Mouse (Mus musculus): ENCODE measurements around the gene Thsd4. TPM values are rescaled to one million over a fixed set of nuclear protein-coding genes. Genes with fewer than 3 reads are reported as not detected.
"Not testable (repeated sequence)": the region's sequence is repeated elsewhere in the genome, so short reads cannot be mapped to it uniquely, and the experiment has no call there.

The Thsd4 gene
- polyA plus RNA-seq, 1 experiment from 2014 or later, result 20.2 TPM

DNA sequence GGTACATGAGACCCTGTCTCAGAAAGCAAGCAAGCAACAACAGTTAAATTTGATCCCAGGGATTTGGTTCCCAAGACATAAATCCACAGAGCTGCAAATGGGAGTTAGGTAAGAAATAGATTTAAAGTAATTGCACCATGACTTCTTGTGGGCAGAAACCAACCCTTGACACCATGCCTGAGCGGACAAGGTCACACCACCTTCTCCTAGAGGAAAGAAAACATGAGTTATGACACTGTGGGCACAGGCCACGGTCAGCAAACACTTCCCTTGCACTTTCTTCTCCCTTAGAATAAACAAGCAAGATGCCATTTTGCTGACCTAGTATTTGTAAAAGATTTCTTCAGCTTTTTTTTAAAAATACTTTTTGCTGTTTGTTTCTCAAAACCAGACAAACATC, 334.4 kb downstream of the Thsd4 start:
- Histone ChIP-seq H3K4me1 (ENCODE audit: control insufficient read depth, insufficient read depth, low read length) (no peaks in the 10 kb centered on the region; the same call in 1 of the 2 replicates), H3K9ac (ENCODE audit: low read depth, low read length) (no peak overlapping the region), H3K27me3 (replicated peaks; ENCODE audit: control insufficient read depth, insufficient read depth, low read length) (no peaks in the 10 kb centered on the region), H3K4me2 (ENCODE audit: low read depth, low read length) (no peak overlapping the region), H3K27ac (ENCODE audit: low read length) (no peak overlapping the region), H3K4me3 (ENCODE audit: low read length) (no peak overlapping the region), H3K9me3 (ENCODE audit: control insufficient read depth, low read length) (no peaks in the 10 kb centered on the region), H3K36me3 (ENCODE audit: control insufficient read depth, insufficient read depth, low read length) (no peaks in the 10 kb centered on the region)
- no peak for ATAC-seq
- WGBS, result 49% methylated on average over 2 of the region's 2 CpGs

DNA sequence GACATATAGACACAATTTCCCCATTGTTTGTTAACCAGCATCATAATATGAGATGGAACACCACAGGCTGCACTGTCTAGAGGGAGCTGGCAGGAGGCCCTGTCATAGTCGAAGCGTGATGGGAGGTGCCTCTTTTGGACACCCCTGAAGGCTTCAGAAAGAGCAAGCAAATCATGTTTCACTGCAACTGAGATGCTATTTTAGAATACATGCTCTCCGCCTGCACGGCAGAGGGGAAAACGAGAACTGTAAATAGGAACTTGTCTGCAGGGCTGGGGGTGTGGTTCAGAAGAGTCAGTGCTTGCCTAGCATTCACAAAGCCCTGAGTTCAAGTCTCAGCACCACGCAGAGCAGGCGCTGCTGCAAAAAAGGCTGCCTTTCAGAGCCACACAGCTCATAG, 334.9 kb downstream of the Thsd4 start:
- Histone ChIP-seq H3K4me1 (ENCODE audit: control insufficient read depth, insufficient read depth, low read length) (no peaks in the 10 kb centered on the region; the same call in 1 of the 2 replicates), H3K27ac (ENCODE audit: low read length) (no peak overlapping the region)
- 87% methylated on average over 7 of the region's 7 CpGs for WGBS

DNA sequence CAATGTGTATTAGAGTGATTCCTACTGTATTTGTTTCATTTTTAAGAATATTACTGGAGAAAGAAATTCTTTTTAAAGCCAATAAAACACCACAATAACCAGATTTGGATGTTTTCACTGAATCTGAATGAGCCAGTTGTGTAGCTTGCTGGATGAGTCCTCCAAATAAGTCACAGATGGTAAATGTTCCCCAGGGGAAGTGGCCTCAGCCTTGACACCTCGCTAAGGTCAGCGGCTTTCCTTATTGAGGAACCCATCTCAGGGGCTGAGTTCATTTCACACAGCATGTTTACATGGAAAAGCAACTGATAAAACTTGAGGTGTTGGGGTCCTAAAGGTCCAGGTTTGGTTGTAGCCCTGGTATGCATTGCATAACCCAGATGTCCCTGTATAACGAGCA, 337.8 kb downstream of the Thsd4 start:
- peaks cover 3% of the 10 kb centered on the region; the same call in 1 of the 2 replicates for H3K4me1 ChIP-seq (ENCODE audit: control insufficient read depth, insufficient read depth, low read length)
- H3K9ac ChIP-seq (ENCODE audit: low read depth, low read length), result no peak overlapping the region
- H3K36me3 ChIP-seq (ENCODE audit: control insufficient read depth, insufficient read depth, low read length), result no peaks in the 10 kb centered on the region
- H3K27me3 ChIP-seq (replicated peaks; ENCODE audit: control insufficient read depth, insufficient read depth, low read length), result no peaks in the 10 kb centered on the region
- ATAC-seq, result no peak
- H3K27ac ChIP-seq (ENCODE audit: low read length), result no peak overlapping the region
- H3K4me2 ChIP-seq (ENCODE audit: low read depth, low read length), result no peak overlapping the region
- no peaks in the 10 kb centered on the region for H3K9me3 ChIP-seq (ENCODE audit: control insufficient read depth, low read length)
- no peak overlapping the region for H3K4me3 ChIP-seq (ENCODE audit: low read length)
- 60% methylated on average over 3 of the region's 3 CpGs for WGBS

More for the DNA sequence above, 334.9 kb downstream of the Thsd4 start:
- Histone ChIP-seq H3K4me2 (ENCODE audit: low read depth, low read length) (no peak overlapping the region), H3K27me3 (replicated peaks; ENCODE audit: control insufficient read depth, insufficient read depth, low read length) (no peaks in the 10 kb centered on the region), H3K9ac (ENCODE audit: low read depth, low read length) (no peak overlapping the region), H3K9me3 (ENCODE audit: control insufficient read depth, low read length) (no peaks in the 10 kb centered on the region), H3K4me3 (ENCODE audit: low read length) (no peak overlapping the region), H3K36me3 (ENCODE audit: control insufficient read depth, insufficient read depth, low read length) (no peaks in the 10 kb centered on the region)
- ATAC-seq, result no peak

DNA sequence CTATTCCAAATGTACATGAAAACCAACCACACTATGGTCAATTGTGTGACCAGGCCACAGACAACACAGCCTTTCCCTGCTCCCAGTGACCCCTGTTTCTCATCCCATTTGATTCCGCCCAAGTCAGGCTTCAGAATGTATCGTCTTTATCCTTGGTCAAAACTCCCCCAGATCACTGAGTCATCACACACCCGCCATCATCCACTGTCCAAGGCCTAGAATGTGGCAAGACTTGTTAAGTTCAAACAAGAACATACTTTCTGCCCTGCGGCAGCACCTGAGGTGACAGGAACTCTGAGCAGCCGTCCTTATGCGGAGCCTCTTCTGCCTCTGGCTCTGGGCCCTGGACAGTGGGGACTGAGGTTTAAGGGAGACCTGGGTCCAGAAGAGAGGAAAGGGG, 339.5 kb downstream of the Thsd4 start:
- H3K4me1 ChIP-seq (ENCODE audit: control insufficient read depth, insufficient read depth, low read length), result peaks cover 3% of the 10 kb centered on the region; the same call in 1 of the 2 replicates
- no peak for ATAC-seq
- 90% methylated on average over 6 of the region's 6 CpGs for WGBS
- H3K27ac ChIP-seq (ENCODE audit: low read length), result no peak overlapping the region
- no peaks in the 10 kb centered on the region for H3K36me3 ChIP-seq (ENCODE audit: control insufficient read depth, insufficient read depth, low read length)
- no peak overlapping the region for H3K4me2 ChIP-seq (ENCODE audit: low read depth, low read length)
- H3K27me3 ChIP-seq (replicated peaks; ENCODE audit: control insufficient read depth, insufficient read depth, low read length), result no peaks in the 10 kb centered on the region
- no peaks in the 10 kb centered on the region for H3K9me3 ChIP-seq (ENCODE audit: control insufficient read depth, low read length)
- no peak overlapping the region for H3K4me3 ChIP-seq (ENCODE audit: low read length)
- no peak overlapping the region for H3K9ac ChIP-seq (ENCODE audit: low read depth, low read length)

DNA sequence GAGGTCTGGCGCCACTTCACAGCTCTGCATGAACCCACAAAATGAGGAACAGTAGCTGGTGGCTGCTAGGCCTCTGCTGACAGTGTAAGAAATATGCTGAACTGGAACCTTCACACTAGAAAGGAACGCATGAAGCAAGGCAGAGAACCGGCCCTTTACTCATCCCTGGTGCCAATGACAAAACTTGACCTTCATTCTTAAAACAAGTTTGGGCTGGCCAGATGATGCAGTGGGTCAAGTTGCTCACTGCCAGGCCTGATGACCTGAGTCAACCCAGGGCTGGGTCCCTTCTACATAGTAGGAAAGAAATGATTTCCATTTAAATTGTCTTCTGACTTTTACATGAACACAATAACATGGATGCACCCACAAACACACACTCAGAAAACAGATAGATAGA, 340.9 kb downstream of the Thsd4 start:
- no peak for ATAC-seq
- H3K4me2 ChIP-seq (ENCODE audit: low read depth, low read length), result no peak overlapping the region
- H3K27me3 ChIP-seq (replicated peaks; ENCODE audit: control insufficient read depth, insufficient read depth, low read length), result no peaks in the 10 kb centered on the region
- no peak overlapping the region for H3K27ac ChIP-seq (ENCODE audit: low read length)
- WGBS, result 87% methylated on average over 3 of the region's 3 CpGs
- H3K36me3 ChIP-seq (ENCODE audit: control insufficient read depth, insufficient read depth, low read length), result no peaks in the 10 kb centered on the region
- no peak overlapping the region for H3K4me3 ChIP-seq (ENCODE audit: low read length)
- H3K4me1 ChIP-seq (ENCODE audit: control insufficient read depth, insufficient read depth, low read length), result 0 out of 2 replicates have a peak, but pooled peaks cover 3% of the 10 kb centered on the region
- no peak overlapping the region for H3K9ac ChIP-seq (ENCODE audit: low read depth, low read length)
- no peaks in the 10 kb centered on the region for H3K9me3 ChIP-seq (ENCODE audit: control insufficient read depth, low read length)

DNA sequence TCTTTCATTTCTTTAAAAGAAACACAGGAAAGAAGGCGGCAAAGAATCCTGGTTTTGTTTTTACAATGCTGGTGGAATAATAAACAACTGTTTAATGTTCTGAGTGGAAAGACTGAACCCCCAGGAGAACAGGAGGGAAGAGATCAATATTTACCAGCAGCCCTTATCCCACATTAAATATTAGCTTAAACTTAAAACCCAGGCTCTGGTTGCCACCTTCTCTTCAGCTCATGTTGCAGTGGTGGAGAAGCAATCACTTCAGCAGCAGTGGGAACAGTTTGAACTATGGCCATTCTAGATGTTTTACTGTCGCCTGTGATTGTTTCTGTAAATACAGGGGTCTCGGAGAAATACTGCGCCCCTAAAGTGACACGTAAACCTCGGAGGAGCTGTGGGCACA, 341.7 kb downstream of the Thsd4 start:
- no peak for ATAC-seq
- Histone ChIP-seq H3K4me3 (ENCODE audit: low read length) (no peak overlapping the region), H3K9ac (ENCODE audit: low read depth, low read length) (no peak overlapping the region), H3K4me2 (ENCODE audit: low read depth, low read length) (no peak overlapping the region), H3K27ac (ENCODE audit: low read length) (no peak overlapping the region), H3K36me3 (ENCODE audit: control insufficient read depth, insufficient read depth, low read length) (no peaks in the 10 kb centered on the region), H3K4me1 (ENCODE audit: control insufficient read depth, insufficient read depth, low read length) (0 out of 2 replicates have a peak, but pooled peaks cover 3% of the 10 kb centered on the region), H3K9me3 (ENCODE audit: control insufficient read depth, low read length) (no peaks in the 10 kb centered on the region), H3K27me3 (replicated peaks; ENCODE audit: control insufficient read depth, insufficient read depth, low read length) (no peaks in the 10 kb centered on the region)
- 44% methylated on average over 6 of the region's 6 CpGs for WGBS

DNA sequence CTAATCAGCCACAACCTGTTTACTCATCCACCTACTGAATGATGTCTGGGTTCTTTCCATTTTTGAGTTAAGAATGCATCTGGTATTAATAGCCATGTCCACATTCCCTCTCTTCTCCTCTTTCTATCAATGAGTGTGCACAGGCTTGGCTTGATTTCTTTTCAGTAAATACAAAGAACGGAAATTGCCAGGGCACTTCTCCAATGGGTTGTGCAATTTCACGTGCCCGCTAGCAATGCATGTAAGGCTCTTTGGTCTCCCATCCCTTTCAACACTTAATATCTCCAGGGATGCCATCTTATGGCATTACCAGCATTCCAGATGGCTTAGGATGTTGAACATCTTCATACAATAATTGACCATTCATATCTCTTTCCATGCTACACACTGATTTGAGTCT, 345.5 kb downstream of the Thsd4 start:
- 92% methylated on average over 3 of the region's 3 CpGs for WGBS
- Histone ChIP-seq H3K4me1 (ENCODE audit: control insufficient read depth, insufficient read depth, low read length) (0 out of 2 replicates have a peak, but pooled peaks cover 3% of the 10 kb centered on the region), H3K4me3 (ENCODE audit: low read length) (no peak overlapping the region), H3K4me2 (ENCODE audit: low read depth, low read length) (no peak overlapping the region), H3K9ac (ENCODE audit: low read depth, low read length) (no peak overlapping the region), H3K9me3 (ENCODE audit: control insufficient read depth, low read length) (no peaks in the 10 kb centered on the region), H3K27me3 (replicated peaks; ENCODE audit: control insufficient read depth, insufficient read depth, low read length) (no peaks in the 10 kb centered on the region), H3K27ac (ENCODE audit: low read length) (no peak overlapping the region), H3K36me3 (ENCODE audit: control insufficient read depth, insufficient read depth, low read length) (no peaks in the 10 kb centered on the region)
- ATAC-seq, result no peak

DNA sequence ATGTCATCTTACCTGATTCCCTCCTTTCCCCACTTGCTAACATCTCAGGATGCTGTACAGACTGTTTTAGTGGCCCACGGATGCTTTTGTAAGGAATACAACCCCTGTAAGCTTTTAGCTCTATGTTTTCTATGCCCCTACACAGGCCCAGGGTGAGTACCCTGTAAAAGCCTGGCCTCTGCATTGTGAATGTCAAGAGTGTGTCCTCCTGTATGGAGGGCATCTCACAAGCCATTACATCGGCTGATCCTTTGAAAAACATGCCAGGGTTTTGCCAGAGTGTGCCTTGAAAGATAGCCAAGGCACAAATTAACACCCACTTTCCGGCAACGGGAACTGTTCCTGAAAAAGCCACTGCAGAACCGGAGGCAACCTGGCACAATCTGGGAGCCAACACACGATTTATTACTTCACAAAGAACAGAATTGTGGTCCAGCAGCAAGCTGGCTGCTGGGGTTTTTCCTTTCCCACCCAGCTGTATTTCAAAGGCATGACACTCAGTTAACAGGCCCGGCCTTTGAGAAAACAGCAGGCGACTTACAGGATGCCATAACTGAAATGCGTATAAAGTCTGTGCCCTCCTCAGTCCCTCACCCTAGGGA, 349.3 kb downstream of the Thsd4 start:
- H3K4me1 ChIP-seq (ENCODE audit: control insufficient read depth, insufficient read depth, low read length); H3K4me3 ChIP-seq (ENCODE audit: low read length); H3K9me3 ChIP-seq (ENCODE audit: control insufficient read depth, low read length); H3K36me3 ChIP-seq (ENCODE audit: control insufficient read depth, insufficient read depth, low read length); H3K27ac ChIP-seq (ENCODE audit: low read length); H3K27me3 ChIP-seq (replicated peaks; ENCODE audit: control insufficient read depth, insufficient read depth, low read length); H3K4me2 ChIP-seq (ENCODE audit: low read depth, low read length); ATAC-seq: not testable (repeated sequence)
- H3K9ac ChIP-seq (ENCODE audit: low read depth, low read length), result 0 out of 2 replicates have a peak overlapping the region, but pooled peaks have one; percentile 16
- WGBS, result 56% methylated on average over 9 of the region's 9 CpGs

DNA sequence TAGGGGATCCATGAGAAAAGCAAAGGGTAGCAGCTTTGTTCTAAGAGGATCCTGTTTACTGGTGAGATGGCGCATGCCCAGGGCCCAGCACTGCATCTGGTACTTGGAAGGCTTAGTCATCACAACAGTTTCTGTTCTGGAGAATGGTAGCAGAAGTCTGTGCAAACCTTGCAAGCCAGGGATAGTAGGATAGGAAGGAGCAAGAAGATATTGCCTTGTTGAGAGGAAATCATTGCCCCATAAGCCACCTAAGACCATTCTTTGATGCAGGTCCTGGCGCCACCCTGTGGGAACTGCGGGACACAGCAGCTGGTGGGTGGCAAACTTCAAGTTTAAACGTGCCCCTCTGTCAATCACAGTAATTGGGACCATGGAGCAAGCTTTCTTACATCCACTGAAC, 354.9 kb downstream of the Thsd4 start:
- no peak for ATAC-seq
- Histone ChIP-seq H3K9ac (ENCODE audit: low read depth, low read length) (no peak overlapping the region), H3K4me3 (ENCODE audit: low read length) (no peak overlapping the region), H3K4me2 (ENCODE audit: low read depth, low read length) (no peak overlapping the region), H3K9me3 (ENCODE audit: control insufficient read depth, low read length) (no peaks in the 10 kb centered on the region), H3K36me3 (ENCODE audit: control insufficient read depth, insufficient read depth, low read length) (no peaks in the 10 kb centered on the region), H3K27me3 (replicated peaks; ENCODE audit: control insufficient read depth, insufficient read depth, low read length) (no peaks in the 10 kb centered on the region), H3K4me1 (ENCODE audit: control insufficient read depth, insufficient read depth, low read length) (no peaks in the 10 kb centered on the region), H3K27ac (ENCODE audit: low read length) (no peak overlapping the region)
- WGBS, result 70% methylated on average over 4 of the region's 4 CpGs

DNA sequence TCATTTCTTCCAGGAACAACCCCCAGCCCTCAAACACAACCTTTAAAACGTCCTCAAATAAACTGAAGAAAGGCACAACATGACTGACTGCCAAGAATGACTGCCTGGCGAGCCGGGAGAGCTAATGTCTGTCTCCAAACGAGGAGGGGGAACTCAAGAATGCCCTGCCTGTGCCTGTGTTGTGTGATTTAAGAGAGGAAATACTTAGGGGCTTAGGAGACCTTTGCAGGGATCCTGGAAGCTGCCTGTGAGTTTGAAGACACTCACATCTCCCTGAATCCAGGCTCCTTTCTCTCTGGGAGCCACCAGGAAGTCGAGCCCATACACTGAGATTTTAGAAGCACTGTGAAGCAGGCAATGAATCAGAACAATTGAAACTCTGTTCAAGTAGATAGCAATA, 361.0 kb downstream of the Thsd4 start:
- Histone ChIP-seq H3K27ac (ENCODE audit: low read length) (no peak overlapping the region), H3K36me3 (ENCODE audit: control insufficient read depth, insufficient read depth, low read length) (no peaks in the 10 kb centered on the region), H3K9me3 (ENCODE audit: control insufficient read depth, low read length) (no peaks in the 10 kb centered on the region), H3K27me3 (replicated peaks; ENCODE audit: control insufficient read depth, insufficient read depth, low read length) (no peaks in the 10 kb centered on the region), H3K4me1 (ENCODE audit: control insufficient read depth, insufficient read depth, low read length) (no peaks in the 10 kb centered on the region), H3K4me2 (ENCODE audit: low read depth, low read length) (no peak overlapping the region), H3K9ac (ENCODE audit: low read depth, low read length) (no peak overlapping the region), H3K4me3 (ENCODE audit: low read length) (no peak overlapping the region)
- no peak for ATAC-seq
- WGBS, result 23% methylated on average over 5 of the region's 5 CpGs
